Mouse (Mus musculus) ES-E14 (cell line): Measurements from ENCODE around the gene Baiap2. TPM values are rescaled to one million over a fixed set of nuclear protein-coding genes. Genes with fewer than 3 reads are reported as not detected.

Experiments
- DNase-seq: peaks from one replicate; pipeline ENCODE4 v3.0.0-alpha.2; 2013; ENCODE audit warnings: low read depth, low spot score
- H3K27ac ChIP-seq: 2 replicates; pipeline ENCODE4 v1.5.1; 2012; ENCODE audit warnings: low read depth, mild to moderate bottlenecking, low read length, moderate library complexity, mixed read lengths; ENCODE audit not compliant: poor library complexity, insufficient read depth, severe bottlenecking
- H3K36me3 ChIP-seq: 2 replicates; pipeline ENCODE4 v1.6.1; 2012; ENCODE audit warnings: mild to moderate bottlenecking, low read length, moderate library complexity, mixed read lengths; ENCODE audit not compliant: control insufficient read depth, poor library complexity, insufficient read depth, severe bottlenecking
- H3K4me1 ChIP-seq, 2 experiments: fragments of 150-350 bp in 1 of 2; sonication (generic) in 1 of 2; 2 replicates each; pipeline ENCODE4 v1.6.1; 2012; ENCODE audit warnings: low read length in 2 of 2, mild to moderate bottlenecking in 1 of 2, mixed read lengths in 1 of 2; ENCODE audit not compliant: control insufficient read depth in 2 of 2, insufficient read depth in 2 of 2, poor library complexity in 1 of 2
- H3K4me3 ChIP-seq, 2 experiments: fragments of 150-350 bp in 1 of 2; sonication (generic) in 1 of 2; 2 replicates each; pipeline ENCODE4 v1.5.1; 2012; ENCODE audit warnings: low read length in 2 of 2, low read depth in 1 of 2, mild to moderate bottlenecking in 1 of 2, mixed read lengths in 1 of 2; ENCODE audit not compliant: insufficient read depth in 1 of 2, poor library complexity in 1 of 2, severe bottlenecking in 1 of 2
- H3K9ac ChIP-seq: 2 replicates; pipeline ENCODE4 v1.6.1; 2012; ENCODE audit warnings: low read depth, mild to moderate bottlenecking, low read length, mixed read lengths; ENCODE audit not compliant: poor library complexity, insufficient read depth, severe bottlenecking
- H3K9me3 ChIP-seq: fragments of 150-350 bp; sonication (generic); 2 replicates; pipeline ENCODE4 v1.6.1; 2012; ENCODE audit warnings: low read depth, mild to moderate bottlenecking, low read length; ENCODE audit not compliant: control insufficient read depth, insufficient read depth
- CHD2 ChIP-seq: IDR thresholded peaks from 2 replicates; pipeline ENCODE4 v1.6.1; 2014; ENCODE audit warnings: mild to moderate bottlenecking, low read depth, low read length, inconsistent platforms
- HCFC1 ChIP-seq: IDR thresholded peaks from 2 replicates; pipeline ENCODE4 v1.6.1; 2012; ENCODE audit warnings: low read length, inconsistent platforms, borderline replicate concordance; ENCODE audit not compliant: insufficient read depth
- MAFK ChIP-seq: IDR thresholded peaks from 2 replicates; pipeline ENCODE4 v1.6.1; 2014; ENCODE audit warnings: mild to moderate bottlenecking, low read depth, low read length, inconsistent platforms; ENCODE audit not compliant: insufficient read depth
- ZC3H11A ChIP-seq: IDR thresholded peaks from 2 replicates; pipeline ENCODE4 v1.6.1; 2012; ENCODE audit warnings: low read depth, mild to moderate bottlenecking, inconsistent platforms, low read length, borderline replicate concordance
- ZNF384 ChIP-seq: IDR thresholded peaks from 2 replicates; pipeline ENCODE4 v1.6.1; 2012; ENCODE audit warnings: low read depth, low read length, inconsistent platforms
- in situ Hi-C, 2 experiments: fragments of 600-800 bp; cut with MboI; formaldehyde crosslinking; loops; one replicate each; pipeline ENCODE4 v1.15.1; 2025; ENCODE audit warnings: low sequenced_read_pairs in 2 of 2, inconsistent platforms in 1 of 2; ENCODE audit not compliant: unreplicated experiment in 2 of 2
- total RNA-seq: library from RNA; depleted of rRNA; stranded (reverse); fragments of 300-350 nt; gene quantifications from 2 replicates; pipeline ENCODE4 v1.2.3, GENCODE M21; 2012

Baiap2 gene
- total RNA-seq, 1 experiment: 23.3 TPM

DNA sequence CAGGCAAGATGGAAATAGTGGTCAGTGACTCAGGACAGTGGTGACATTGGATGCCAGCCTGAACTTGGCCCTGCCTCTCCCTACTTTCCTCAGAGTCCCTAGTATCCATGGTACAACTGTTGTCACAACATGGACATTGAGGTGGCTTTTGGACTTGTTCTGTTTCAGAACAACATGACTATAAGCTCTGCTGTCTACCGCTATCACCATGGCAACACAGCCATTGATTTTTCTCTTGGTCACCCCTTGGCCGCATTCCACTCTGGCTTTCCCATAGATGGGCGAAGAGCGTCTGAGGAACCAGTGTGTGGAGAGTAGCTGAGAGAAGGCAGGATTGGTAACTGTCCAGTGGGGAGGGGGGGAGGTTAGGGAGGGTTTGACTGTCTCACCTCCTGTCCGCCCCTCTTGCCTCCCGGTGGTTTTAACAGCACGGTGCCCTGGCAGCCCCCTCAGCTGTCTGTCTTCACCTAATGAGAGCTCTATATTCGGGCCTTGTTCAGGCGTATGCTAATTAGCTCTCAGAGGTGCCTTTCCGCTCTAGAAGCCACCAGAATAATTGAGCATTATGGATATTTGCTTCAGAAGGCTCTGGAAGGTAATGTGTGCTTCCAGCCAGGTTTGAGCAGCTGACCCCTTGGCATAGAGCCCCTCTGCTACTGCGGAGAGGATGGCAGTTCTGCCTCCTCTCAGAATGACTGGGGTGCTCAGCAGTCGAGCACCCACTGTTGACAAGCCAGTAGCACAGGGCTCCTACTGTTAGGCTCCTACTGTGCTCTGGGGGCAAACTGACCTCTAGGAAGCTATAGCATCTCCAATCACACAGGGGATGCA lies 27.7 kb downstream of the Baiap2 start:
- Histone ChIP-seq H3K4me3 (no peak overlapping the region), H3K4me1 (peaks cover 0 to 4% of the 10 kb centered on the region in 2 experiments; a peak in 2 of 4 replicates), H3K27ac (no peak overlapping the region), H3K9ac (no peak overlapping the region), H3K36me3 (0 out of 2 replicates have a peak, but pooled peaks cover under 1% of the 10 kb centered on the region), H3K9me3 (no peaks in the 10 kb centered on the region)
- in situ Hi-C loops: no loop called here
- DNase-seq: no peak
- TF ChIP-seq ZNF384 (no peak), MAFK (no peak), HCFC1 (no peak), CHD2 (no peak), ZC3H11A (no peak)

DNA sequence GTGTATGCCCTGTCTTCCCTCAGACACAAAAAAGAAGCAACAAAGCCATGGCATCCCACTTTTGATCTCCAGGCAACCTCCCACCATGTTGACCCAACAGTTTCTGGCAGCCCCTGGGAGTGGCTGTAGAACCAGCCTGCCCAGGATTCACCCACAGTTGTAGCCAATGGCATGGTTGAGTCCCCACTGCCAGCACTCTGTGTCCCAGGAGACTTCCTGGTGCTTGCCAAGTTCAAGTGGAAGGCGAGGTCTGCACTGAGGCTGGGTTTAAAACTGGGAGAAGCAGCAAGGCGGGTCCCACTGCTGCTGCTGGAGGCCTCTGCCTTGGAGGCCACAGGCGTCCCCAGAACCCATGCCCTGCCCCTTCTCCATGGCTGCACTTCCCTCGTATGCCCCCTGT lies 31.2 kb downstream of the Baiap2 start:
- in situ Hi-C loops: no loop called here
- Histone ChIP-seq H3K27ac (no peak overlapping the region), H3K36me3 (no peaks in the 10 kb centered on the region), H3K9ac (no peak overlapping the region), H3K4me1 (peaks cover 0 to 4% of the 10 kb centered on the region in 2 experiments; a peak in 2 of 4 replicates), H3K9me3 (no peaks in the 10 kb centered on the region), H3K4me3 (no peak overlapping the region)
- TF ChIP-seq CHD2 (no peak), MAFK (no peak), ZC3H11A (no peak), HCFC1 (no peak), ZNF384 (no peak)
- no peak for DNase-seq

DNA sequence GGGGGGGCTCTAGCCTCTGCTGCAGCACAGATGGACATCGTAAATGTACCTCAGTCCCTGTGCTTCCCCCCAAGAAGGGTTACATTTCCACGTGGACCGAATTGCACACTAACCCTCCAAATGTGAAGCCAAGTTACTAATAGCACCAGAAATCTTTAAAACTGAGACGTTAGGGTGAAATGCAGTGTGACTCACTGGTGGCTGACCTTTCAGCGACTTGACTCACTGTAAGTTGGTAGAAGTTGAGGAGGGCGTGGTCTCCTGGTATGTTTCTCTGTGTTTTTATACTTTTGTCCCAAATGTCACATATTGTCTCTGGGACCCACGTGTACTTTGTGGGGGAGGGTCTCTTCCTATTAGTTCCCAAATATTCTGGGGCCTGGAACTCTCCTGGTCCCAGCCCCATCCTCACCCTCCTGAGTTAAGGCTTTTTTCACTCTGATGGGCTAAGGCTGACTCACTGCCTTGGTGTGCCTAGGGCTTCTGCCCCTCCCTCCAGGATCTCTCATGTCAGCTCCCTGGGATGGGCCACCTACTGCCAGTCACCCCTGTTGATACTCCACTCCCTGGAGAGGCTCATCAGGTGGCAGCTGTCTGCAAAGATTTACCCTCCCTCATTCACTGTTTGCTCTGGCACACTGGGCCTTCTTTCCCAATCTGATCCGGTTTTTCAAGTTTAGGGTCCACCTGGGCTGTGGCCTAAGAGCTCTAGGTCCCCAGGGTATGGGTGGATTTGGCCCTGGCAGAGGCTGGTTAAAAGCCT lies 33.4 kb downstream of the Baiap2 start:
- H3K4me1 ChIP-seq: peaks cover 0 to under 1% of the 10 kb centered on the region in 2 experiments; a peak in 2 of 4 replicates

DNA sequence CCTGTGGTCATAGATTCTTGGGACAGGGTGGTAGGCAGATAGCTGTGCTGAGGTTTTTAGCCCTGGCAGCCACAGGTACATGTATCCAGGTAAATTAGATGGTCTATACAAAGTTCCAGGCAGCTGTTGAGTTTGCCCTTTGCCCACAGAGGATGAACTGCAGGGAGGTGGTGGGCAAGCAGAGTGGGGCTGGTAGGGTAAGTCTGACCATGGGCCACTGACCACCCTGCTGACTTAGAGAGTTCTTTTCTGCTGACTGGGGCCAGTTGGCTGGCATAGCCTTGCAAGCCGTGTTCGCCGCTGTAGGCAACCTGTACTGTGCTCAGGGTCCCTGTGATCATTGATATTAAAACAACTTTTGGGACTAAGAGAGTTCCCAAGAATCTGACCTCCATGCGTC lies 36.1 kb downstream of the Baiap2 start:
- Histone ChIP-seq H3K9me3 (no peaks in the 10 kb centered on the region), H3K27ac (no peak overlapping the region), H3K9ac (no peak overlapping the region), H3K4me3 (no peak overlapping the region), H3K4me1 (no peaks in the 10 kb centered on the region), H3K36me3 (peaks cover 4% of the 10 kb centered on the region; the same call in 1 of the 2 replicates)
- TF ChIP-seq ZC3H11A (no peak), HCFC1 (no peak), ZNF384 (no peak), CHD2 (no peak), MAFK (no peak)
- no peak for DNase-seq
- in situ Hi-C loops: no loop called here

More for the DNA sequence above, 33.4 kb downstream of the Baiap2 start:
- no peak for TF ChIP-seq MAFK
- no peak for TF ChIP-seq CHD2
- TF ChIP-seq HCFC1: no peak
- TF ChIP-seq ZNF384: no peak
- no peak for TF ChIP-seq ZC3H11A
- no peak for DNase-seq
- Histone ChIP-seq H3K36me3 (no peaks in the 10 kb centered on the region), H3K4me3 (no peak overlapping the region), H3K27ac (no peak overlapping the region), H3K9me3 (no peaks in the 10 kb centered on the region), H3K9ac (no peak overlapping the region)
- in situ Hi-C loops: no loop called here
